Mouse (Mus musculus) layer of hippocampus, adult 6 months (tissue): ENCODE measurements around the gene Ddx19a. TPM values are rescaled to one million over a fixed set of nuclear protein-coding genes. Genes with fewer than 3 reads are reported as not detected.

Source experiments
- long read RNA-seq, 2 experiments: library from polyadenylated mRNA; unstranded; transcript quantifications; one replicate each; pipeline ENCODE4 v2.0.0; 2019 to 2020
- microRNA-seq: library from miRNA; unstranded; fragments of <30 nt; microRNA quantifications from one replicate; pipeline ENCODE4 v1.2.0, GENCODE M21; 2020
- polyA plus RNA-seq: library from polyadenylated mRNA; unstranded; fragments of <200 nt; fragmentation: Nextera tagmentation; gene quantifications from 2 replicates; pipeline ENCODE4 v1.2.3, GENCODE M21; 2021

Gene Ddx19a
- 6.4 and 6.7 TPM in 2 replicates for polyA plus RNA-seq
- long read RNA-seq, experiment 1, partial matches to known transcripts: 2 of 6 reads
- long read RNA-seq, experiment 1, other reads (novel, unspliced or antisense): 1 of 6 reads
- long read RNA-seq, experiment 2, transcript Ddx19a-201 (12 exons, 2,547 nt): major isoform, 10 of 14 reads
- long read RNA-seq, experiment 2, partial matches to known transcripts: 2 of 14 reads
- long read RNA-seq, experiment 2, other reads (novel, unspliced or antisense): 1 of 14 reads

GRCm38 (mm10) chr8:110997547-110998531, at the start of gene Ddx19a:
Ddx19a (minus strand) TSS chr8:110997800.

GRCm38 (mm10) chr8:111032916-111033315, 35.3 kb upstream of the Ddx19a start, which contains the start of gene Aars:
Aars (plus strand) TSS chr8:111033144.

GRCm38 (mm10) chr8:111031572-111031971, 34.0 kb upstream of the Ddx19a start, which contains the start of gene Ddx19b:
Ddx19b (minus strand) TSS chr8:111031751.

Small RNA genes lying within 50 kb of the gene (microRNA-seq; reads per million reads assigned to microRNA genes)
- gene Gm24103 (not detected), gene Mir3473d (not detected)

Other genes with a start within 250 kb of the Ddx19a start
- gene Il34, start 191.9 kb downstream of the Ddx19a start, polyA plus RNA-seq: 41.3 and 43.5 TPM in 2 replicates
- gene Cog4, start 151.2 kb downstream of the Ddx19a start, polyA plus RNA-seq: 28.0 and 28.6 TPM in 2 replicates
- gene Sf3b3, start 151.0 kb downstream of the Ddx19a start, polyA plus RNA-seq: 25.0 and 29.1 TPM in 2 replicates
- 4.7 and 5.2 TPM in 2 replicates for gene Fuk, start 95.3 kb downstream of the Ddx19a start, polyA plus RNA-seq
- 11.3 and 11.7 TPM in 2 replicates for gene St3gal2, start 77.9 kb downstream of the Ddx19a start, polyA plus RNA-seq
- gene Ddx19b, start 34.0 kb upstream of the Ddx19a start, polyA plus RNA-seq: 3.9 and 4.2 TPM in 2 replicates
- gene Aars, start 35.3 kb upstream of the Ddx19a start, polyA plus RNA-seq: 44.9 and 47.2 TPM in 2 replicates
- gene Exosc6, start 58.5 kb upstream of the Ddx19a start, polyA plus RNA-seq: not detected in 2 replicates
- gene Clec18a, start 94.6 kb upstream of the Ddx19a start, polyA plus RNA-seq: 1.7 and 3.3 TPM in 2 replicates
- 4.6 and 5.7 TPM in 2 replicates for gene Pdpr, start 96.8 kb upstream of the Ddx19a start, polyA plus RNA-seq